Mouse (Mus musculus) kidney, adult 9 months (tissue): ENCODE results near the gene Eif4b.

Experiments used
- DNase-seq: peaks from one replicate; pipeline ENCODE4 v3.0.0; 2022

Eif4b gene

GRCm38 (mm10) chr15:102119121-102119830, 45.7 kb downstream of the Eif4b start:
- no peak for DNase-seq

GRCm38 (mm10) chr15:102119831-102120170, 46.2 kb downstream of the Eif4b start:
- no peak for DNase-seq

DNA sequence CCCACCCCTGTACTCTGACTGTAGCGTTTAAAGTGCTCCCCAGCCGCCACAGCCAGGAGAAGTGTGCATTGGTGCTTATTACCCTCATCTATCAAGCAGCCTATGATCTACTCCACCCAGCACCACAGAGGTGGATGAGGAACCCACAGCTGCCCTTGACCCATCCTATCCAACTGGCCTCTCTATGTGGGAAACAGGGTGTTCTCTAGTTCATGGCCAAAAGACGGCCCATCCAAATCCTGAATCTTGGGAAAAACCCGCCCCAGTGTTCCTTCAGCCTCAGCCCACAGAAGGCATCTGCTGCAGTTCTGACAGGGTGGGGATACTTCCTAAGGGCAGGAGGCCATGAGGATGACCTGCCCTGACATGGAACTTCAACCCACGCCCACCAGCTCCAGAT, 47.0 kb downstream of the Eif4b start:
- DNase-seq, result peak; percentile 17

GRCm38 (mm10) chr15:102126303-102126702, 52.7 kb downstream of the Eif4b start:
- DNase-seq, result peak; percentile 74

DNA sequence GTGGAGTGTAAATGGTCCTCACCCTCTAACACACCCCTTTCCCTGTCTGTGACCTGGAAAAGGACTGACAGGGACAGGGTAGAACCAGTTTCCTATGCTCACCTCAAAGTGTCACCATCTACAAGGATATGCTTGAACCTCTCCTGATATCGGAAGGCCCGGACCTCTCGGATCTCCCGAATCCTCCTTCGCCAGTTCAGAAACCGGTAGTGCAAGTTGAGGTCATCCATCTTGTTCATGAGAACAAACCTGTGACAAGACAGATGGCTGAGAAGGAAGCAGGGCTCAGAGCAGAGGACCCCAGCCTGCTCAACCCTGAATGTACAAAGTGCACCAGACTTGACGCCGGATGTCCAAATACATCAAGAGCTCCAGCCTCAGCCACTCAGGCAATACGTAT, 59.7 kb downstream of the Eif4b start:
- peak; percentile 25 for DNase-seq

DNA sequence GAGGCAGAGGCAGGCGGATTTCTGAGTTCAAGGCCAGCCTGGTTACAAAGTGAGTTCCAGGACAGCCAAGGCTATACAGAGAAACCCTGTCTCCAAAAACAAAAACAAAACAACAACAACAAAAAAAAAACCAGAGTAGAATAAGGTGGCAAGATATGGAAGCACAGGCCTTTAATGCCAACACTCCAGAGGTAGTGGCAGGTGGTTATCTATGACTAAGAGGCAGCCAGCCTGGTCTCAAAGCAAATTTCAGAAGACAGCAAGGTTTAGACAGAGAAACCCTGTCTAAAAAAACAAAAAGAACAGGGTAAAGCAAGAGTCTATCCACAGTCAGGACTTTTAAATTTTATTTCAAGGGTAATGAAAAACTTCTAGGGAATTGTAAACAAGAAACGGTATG, 61.1 kb downstream of the Eif4b start:
- no peak for DNase-seq

GRCm38 (mm10) chr15:102135522-102136128, 62.1 kb downstream of the Eif4b start:
- no peak for DNase-seq

- peak; percentile 98 for DNase-seq
Observed at GRCm38 (mm10) chr15:102136129-102136758, 62.7 kb downstream of the Eif4b start, which contains the start of gene Spryd3. TSS of gene Spryd3 (minus strand) at chr15:102136234.

GRCm38 (mm10) chr15:102141120-102141519, 67.5 kb downstream of the Eif4b start:
- DNase-seq, result no peak

DNA sequence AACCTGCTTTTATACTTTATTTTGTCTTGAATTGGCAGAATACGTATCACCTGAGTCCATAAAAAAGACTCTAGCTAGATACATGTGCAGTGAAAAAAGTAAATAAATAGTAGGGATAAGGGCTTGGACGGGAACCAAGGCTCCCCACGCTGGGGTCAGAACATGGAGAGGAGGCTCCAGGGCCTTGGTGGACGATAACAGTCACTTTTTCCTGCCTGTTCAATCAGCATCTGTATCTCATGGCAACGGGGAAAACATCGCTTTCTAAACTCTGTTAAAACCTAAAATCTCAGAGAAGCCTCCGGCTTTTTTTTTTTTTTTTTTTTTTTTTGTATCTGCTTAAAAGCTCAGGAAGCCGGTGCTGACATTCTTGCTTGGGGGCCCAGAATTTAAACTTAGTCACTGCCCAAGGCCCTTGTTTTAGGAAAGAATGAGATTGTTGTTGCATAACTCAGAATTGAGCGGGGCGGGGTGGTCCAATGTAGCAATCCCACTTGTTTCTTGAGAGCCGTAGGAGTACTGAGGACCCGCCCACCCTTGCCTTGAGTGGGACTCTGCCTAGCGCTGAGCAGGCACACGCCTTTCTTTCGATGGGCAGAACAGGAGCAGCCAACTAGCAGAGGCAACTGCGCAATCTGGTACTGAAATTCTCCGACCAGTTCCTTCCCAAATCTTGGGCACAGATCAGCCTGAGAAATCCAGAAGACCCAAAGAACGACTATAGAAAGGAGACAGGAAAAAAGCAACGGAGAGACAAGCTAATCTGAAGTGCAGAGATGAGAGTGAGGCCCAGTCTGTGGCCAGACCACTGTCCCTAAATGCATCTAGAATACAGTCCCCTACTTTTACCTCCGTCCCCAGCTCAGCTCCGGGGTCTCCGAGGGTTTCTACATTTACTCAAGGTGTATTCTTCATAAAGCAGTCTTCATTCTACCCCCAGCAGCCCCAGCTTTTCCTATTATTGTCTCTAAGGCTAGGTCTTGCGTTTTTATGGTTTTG, 69.6 kb downstream of the Eif4b start:
- no peak for DNase-seq

DNA sequence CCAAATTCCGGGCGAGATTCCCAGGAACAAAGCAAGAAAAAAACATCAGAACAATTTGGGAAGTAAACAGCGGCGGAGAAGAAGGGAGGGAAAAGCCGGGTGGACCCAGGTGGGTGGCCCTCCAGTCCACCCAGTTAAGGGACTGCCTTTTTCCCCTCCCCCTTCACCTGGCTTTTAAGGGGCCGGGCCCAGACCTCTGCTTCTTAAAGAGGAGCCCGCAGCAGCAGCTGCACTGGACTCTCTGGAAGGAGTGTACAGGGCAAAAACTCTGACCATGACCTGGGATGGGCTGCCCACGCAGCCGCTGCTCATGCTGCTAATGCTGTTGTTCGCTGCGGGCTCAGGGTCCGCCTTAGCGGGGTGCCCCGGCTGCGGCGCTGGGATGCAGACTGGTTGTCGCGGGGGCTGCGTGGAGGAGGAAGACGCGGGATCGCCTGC, 70.7 kb downstream of the Eif4b start, which contains the start of gene Igfbp6:
TSS of gene Igfbp6 (plus strand) at position 89 of the 438 bp plus-strand sequence.
- DNase-seq, result no peak

DNA sequence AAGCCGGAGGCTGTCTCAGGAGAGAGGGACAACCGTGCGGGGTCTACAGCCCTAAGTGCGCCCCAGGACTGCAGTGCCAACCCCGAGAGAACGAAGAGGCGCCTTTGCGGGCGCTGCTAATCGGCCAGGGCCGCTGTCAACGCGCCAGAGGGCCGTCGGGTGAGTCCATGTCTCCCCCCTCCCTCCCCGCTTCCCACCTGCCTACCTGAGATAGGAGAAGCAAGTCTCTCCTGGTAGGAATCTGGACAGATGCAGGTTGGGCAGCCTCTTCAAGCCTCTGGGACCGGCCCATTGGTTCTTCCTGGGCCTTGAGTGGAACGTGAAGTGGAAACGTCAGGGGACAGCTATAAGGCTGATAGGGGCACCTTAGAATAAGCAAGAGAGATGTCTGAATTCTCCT, 71.2 kb downstream of the Eif4b start:
- DNase-seq, result no peak

DNA sequence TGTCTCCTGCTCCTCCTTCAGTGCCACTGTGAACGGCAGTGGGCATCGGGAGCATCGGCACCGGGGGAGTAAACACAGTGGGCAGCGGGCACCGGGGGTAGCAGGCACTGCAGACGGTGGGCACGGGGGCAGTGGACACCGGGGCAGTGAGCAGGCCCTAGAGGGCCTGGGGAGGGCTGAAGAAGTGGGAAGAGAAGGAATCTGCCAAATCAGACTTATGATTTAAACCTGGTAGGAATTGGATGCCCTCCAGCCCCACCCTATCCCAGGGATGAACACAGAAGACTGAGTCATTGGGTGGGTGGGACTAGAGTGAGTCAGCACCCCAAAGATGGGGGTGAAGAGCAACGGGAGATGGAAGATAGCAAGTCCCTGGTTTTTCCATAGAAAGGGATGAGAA, 71.8 kb downstream of the Eif4b start:
- DNase-seq, result no peak

- no peak for DNase-seq
Observed at GRCm38 (mm10) chr15:102146089-102146488, 72.5 kb downstream of the Eif4b start.
